Mouse (Mus musculus) kidney, postnatal 0 days (tissue): ENCODE data around the gene Plekho1. TPM values are rescaled to one million over a fixed set of nuclear protein-coding genes. Genes with fewer than 3 reads are reported as not detected.
"Not testable (repeated sequence)": the region's sequence is repeated elsewhere in the genome, so short reads cannot be mapped to it uniquely, and the experiment has no call there.

Source experiments
- ATAC-seq: fragments of 200-750 bp; cut with Nextera tagmentation; replicated peaks from 2 replicates; pipeline ENCODE4 v1.8.0; 2017; ENCODE audit warnings: low read depth, moderate number of reproducible peaks, moderate TSS enrichment, moderate library complexity; ENCODE audit not compliant: low FRiP score
- DNase-seq: peaks from one replicate; pipeline ENCODE4 v3.0.0-alpha.2; 2016; ENCODE audit warnings: low spot score
- H3K27ac ChIP-seq: fragments of 300-500 bp; sonication (generic); 2 replicates; pipeline ENCODE4 v1.5.1; 2014; ENCODE audit warnings: mild to moderate bottlenecking
- H3K27me3 ChIP-seq: fragments of 300-500 bp; sonication (generic); 2 replicates; pipeline ENCODE4 v1.6.1; 2014; ENCODE audit warnings: low read length, mixed read lengths; ENCODE audit not compliant: insufficient read depth
- H3K36me3 ChIP-seq: fragments of 300-500 bp; sonication (generic); 2 replicates; pipeline ENCODE4 v1.6.1; 2014; ENCODE audit warnings: low read length, mixed read lengths; ENCODE audit not compliant: insufficient read depth
- H3K4me1 ChIP-seq: fragments of 300-500 bp; sonication (generic); replicated peaks from 2 replicates; pipeline ENCODE4 v1.6.1; 2014; ENCODE audit warnings: antibody characterized with exemption, low read length, mixed read lengths; ENCODE audit not compliant: insufficient read depth
- H3K4me2 ChIP-seq: fragments of 300-500 bp; sonication (generic); 2 replicates; pipeline ENCODE4 v1.6.1; 2014; ENCODE audit warnings: mild to moderate bottlenecking, low read length, moderate library complexity, mixed read lengths
- H3K4me3 ChIP-seq: fragments of 300-500 bp; sonication (generic); replicated peaks from 2 replicates; pipeline ENCODE4 v1.5.1; 2014; ENCODE audit warnings: low read depth, low read length
- H3K9ac ChIP-seq: fragments of 300-500 bp; sonication (generic); 2 replicates; pipeline ENCODE4 v1.6.1; 2014; ENCODE audit warnings: low read depth, low read length
- H3K9me3 ChIP-seq: fragments of 300-500 bp; sonication (generic); replicated peaks from 2 replicates; pipeline ENCODE4 v1.6.1; 2016; ENCODE audit warnings: low read length, inconsistent platforms, mixed read lengths
- CTCF ChIP-seq: IDR thresholded peaks from 2 replicates; pipeline ENCODE4 v1.5.1; 2016; ENCODE audit warnings: antibody characterized with exemption, low read depth, mild to moderate bottlenecking, moderate library complexity
- WGBS: fragments of 180-500 bp; shearing (Covaris S2); extraction: QIAGEN DNeasy Blood & Tissue Kit; methylation state at CpG from one replicate; pipeline ENCODE4 v1.1.7; 2014; 5-methylcytosine and 5-hydroxymethylcytosine counted together
- polyA plus RNA-seq: library from polyadenylated mRNA; unstranded; fragments of >200 nt; fragmentation: Nextera tagmentation; extraction: Ambion mirVana; gene quantifications from 2 replicates; pipeline ENCODE4 v1.2.1, GENCODE M21; 2015

Plekho1 gene
- polyA plus RNA-seq, 1 experiment from 2014 or later, result 42.5 TPM

DNA sequence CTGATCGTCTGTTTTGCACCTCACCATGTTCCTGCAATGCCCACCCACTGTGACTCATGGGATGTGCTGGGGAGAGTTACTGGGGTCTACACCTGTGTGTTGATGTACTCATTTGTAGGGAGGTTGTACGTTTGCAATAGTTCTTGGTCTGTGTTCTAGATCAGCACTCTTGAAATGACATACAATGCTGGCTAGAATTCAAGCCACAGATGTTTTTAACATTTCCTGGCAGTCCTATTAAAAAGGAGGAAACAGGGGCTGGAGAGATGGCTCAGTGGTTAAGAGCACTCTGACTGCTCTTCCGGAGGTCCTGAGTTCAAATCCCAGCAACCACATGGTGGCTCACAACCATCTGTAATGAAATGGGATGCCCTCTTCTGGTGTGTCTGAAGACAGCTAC, 42.3 kb downstream of the Plekho1 start:
- DNase-seq, result no peak
- Histone ChIP-seq H3K9me3 (no peaks in the 10 kb centered on the region), H3K36me3 (no peaks in the 10 kb centered on the region), H3K27me3 (no peaks in the 10 kb centered on the region), H3K4me1 (no peaks in the 10 kb centered on the region), H3K4me3 (no peak overlapping the region), H3K4me2 (no peak overlapping the region), H3K27ac (no peak overlapping the region), H3K9ac (no peak overlapping the region)
- 71% methylated on average over 3 of the region's 3 CpGs for WGBS
- no peak for ATAC-seq
- TF ChIP-seq CTCF, result no peak

DNA sequence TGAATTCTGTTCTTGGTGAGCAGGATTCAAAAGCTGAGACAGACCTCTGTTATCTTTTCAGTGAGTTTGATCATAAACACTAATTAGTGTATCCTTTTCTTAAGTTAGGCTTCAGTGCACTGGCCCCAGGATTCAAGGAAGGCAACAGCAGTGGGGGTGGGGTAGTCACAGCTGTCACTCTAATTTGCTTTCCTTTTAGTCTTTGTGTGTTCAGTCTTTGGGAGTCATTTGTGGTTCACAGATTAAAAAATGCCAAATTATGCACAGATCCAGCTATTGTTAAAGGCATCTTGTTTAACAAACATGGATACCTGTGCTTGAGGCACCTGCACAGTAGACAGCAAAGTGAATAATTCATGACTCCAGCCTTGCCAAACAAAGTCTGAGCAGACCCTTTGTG, 42.8 kb downstream of the Plekho1 start:
- ATAC-seq, result no peak
- Histone ChIP-seq H3K27me3 (no peaks in the 10 kb centered on the region), H3K36me3 (no peaks in the 10 kb centered on the region), H3K9me3 (no peaks in the 10 kb centered on the region), H3K4me1 (no peaks in the 10 kb centered on the region), H3K4me2 (no peak overlapping the region), H3K27ac (no peak overlapping the region), H3K9ac (no peak overlapping the region), H3K4me3 (no peak overlapping the region)
- no peak for DNase-seq
- no peak for TF ChIP-seq CTCF

DNA sequence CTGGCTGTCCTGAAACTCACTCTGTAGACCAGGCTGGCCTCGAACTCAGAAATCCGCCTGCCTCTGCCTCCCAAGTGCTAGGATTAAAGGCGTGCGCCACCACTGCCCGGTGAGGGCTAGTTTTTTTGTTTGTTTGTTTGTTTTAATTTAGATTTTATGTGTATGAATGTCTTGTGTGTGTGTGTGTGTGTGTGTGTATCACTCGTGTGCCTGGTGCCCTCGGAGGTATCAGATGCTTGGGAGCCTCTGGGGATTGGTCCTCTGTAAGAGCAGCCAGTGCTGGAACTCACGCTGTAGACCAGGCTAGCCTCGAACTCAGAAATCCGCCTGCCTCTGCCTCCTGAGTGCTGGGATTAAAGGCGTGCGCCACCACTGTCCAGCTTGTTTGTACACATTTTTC, 44.2 kb downstream of the Plekho1 start:
- Histone ChIP-seq H3K4me3 (peak overlapping the region; percentile 45), H3K4me2 (peak overlapping the region; percentile 78), H3K9ac (peak overlapping the region; percentile 46), H3K27ac (peak overlapping the region; percentile 89)
- H3K9me3 ChIP-seq, H3K36me3 ChIP-seq, H3K4me1 ChIP-seq, DNase-seq, ATAC-seq, H3K27me3 ChIP-seq: not testable (repeated sequence)
- 79% methylated on average over 10 of the region's 12 CpGs for WGBS

DNA sequence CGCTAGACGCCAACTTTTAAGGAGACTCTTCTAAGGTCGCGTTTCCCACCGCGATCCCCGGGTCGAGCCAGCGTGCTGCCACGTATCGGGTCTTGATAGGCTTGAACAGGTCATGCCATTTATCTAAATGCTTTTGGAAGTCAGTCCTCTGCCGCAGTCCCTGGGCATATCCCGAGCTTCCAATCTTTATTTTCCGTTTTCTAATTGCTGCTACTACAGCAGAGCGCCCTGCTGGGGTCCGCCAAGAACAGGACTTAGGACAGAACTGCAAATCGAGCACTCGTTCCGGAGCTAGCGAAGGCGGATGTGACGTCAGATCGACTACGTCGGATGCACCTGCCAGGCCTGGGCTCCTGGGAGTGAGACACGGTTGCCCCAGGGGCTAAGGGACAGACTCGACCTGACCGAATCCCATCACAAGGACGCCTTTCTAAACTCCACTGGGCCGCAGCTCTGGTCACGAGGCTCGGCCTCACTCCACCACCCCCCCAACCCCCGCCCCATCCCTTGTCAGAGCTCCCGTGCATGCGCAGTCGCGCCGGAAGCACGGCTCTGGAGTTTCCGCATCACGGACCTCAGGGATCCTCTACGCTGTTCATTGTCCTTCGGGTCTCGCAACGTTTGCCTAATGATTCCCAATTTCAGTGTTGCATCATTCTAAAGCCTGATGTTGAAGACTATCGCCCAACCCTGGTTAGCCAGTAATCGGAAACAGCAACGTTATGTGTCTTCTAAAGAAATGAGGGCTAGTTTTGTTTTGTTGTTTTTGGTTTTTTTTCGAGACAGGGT, 44.8 kb downstream of the Plekho1 start:
- Histone ChIP-seq H3K27me3 (no peaks in the 10 kb centered on the region), H3K9ac (peak overlapping the region; percentile 46), H3K4me2 (peak overlapping the region; percentile 78), H3K36me3 (peaks cover 6% of the 10 kb centered on the region; the same call in 1 of the 2 replicates), H3K27ac (peak overlapping the region; percentile 89), H3K4me1 (no peaks in the 10 kb centered on the region), H3K4me3 (peak overlapping the region; percentile 45), H3K9me3 (no peaks in the 10 kb centered on the region)
- peak; percentile 96 for ATAC-seq
- TF ChIP-seq CTCF, result no peak
- WGBS, result under 1% methylated on average over 49 of the region's 49 CpGs
- DNase-seq, result peak; percentile 92

DNA sequence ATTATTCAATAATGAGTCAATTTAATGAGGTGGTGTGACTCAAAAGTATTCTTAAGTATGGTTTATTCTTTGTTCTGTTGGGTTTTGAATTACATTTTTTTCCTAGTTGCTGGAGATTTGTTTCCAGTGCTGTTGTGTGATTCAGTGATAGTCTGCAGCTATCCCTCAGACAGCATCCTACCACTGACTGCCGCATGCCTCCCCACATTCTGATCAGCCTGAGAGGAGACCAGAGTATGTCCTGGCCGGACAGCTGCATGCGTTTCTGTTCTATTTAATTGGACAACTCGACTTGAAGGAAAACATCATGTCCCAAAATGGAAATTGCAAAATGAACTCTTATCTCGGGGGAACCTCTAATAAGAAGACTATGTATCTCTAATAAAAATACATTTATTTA, 47.5 kb downstream of the Plekho1 start:
- TF ChIP-seq CTCF, result no peak
- Histone ChIP-seq H3K9me3 (no peaks in the 10 kb centered on the region), H3K4me2 (no peak overlapping the region), H3K27ac (no peak overlapping the region), H3K9ac (no peak overlapping the region), H3K4me1 (no peaks in the 10 kb centered on the region), H3K36me3 (peaks cover 18% of the 10 kb centered on the region; the same call in 1 of the 2 replicates), H3K27me3 (no peaks in the 10 kb centered on the region), H3K4me3 (no peak overlapping the region)
- ATAC-seq, result no peak
- 86% methylated on average over 5 of the region's 5 CpGs for WGBS
- DNase-seq, result no peak

DNA sequence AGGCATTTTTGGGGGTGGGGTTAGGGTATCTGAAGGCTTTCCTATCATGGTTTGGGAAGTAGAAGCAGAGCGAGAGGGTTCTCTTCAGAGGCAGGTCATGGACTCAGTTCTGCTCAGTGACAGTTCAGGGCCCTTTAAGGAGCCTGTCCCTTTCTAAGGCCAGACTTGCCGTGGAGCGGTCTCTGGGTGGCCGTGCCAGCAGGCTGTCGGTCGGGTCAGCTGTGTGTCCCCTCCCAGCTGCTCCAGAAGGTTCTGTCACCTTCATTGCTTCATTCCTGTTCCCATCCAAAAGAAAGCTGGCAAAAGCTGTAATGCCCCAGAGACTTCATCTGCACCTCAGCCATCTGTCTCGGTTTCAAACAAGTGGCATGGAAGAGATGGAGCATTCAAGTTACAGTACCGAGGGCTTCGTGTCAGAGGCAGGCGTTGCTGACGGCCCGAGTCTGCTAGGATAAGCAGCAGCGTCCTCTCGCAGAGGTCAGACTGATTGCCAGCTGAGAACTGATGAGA, 50.0 kb downstream of the Plekho1 start:
- ATAC-seq, result no peak
- Histone ChIP-seq H3K4me2 (no peak overlapping the region), H3K27me3 (no peaks in the 10 kb centered on the region), H3K4me1 (no peaks in the 10 kb centered on the region), H3K36me3 (peaks cover 23% of the 10 kb centered on the region), H3K9me3 (no peaks in the 10 kb centered on the region), H3K9ac (no peak overlapping the region), H3K27ac (no peak overlapping the region), H3K4me3 (no peak overlapping the region)
- no peak for DNase-seq
- TF ChIP-seq CTCF, result no peak
- WGBS, result 90% methylated on average over 14 of the region's 14 CpGs
